Mouse (Mus musculus): ENCODE results near the gene Cmklr1. TPM values are rescaled to one million over a fixed set of nuclear protein-coding genes. Genes with fewer than 3 reads are reported as not detected.

Gene Cmklr1
- polyA plus RNA-seq, 1 experiment from 2014 or later: 4.5 TPM

- Histone ChIP-seq H3K4me2 (no peak overlapping the region), H3K4me1 (no peaks in the 10 kb centered on the region), H3K27ac (no peak overlapping the region), H3K36me3 (no peaks in the 10 kb centered on the region), H3K9ac (no peak overlapping the region), H3K4me3 (no peak overlapping the region), H3K27me3 (no peaks in the 10 kb centered on the region), H3K9me3 (no peaks in the 10 kb centered on the region)
- no peak for ATAC-seq (ENCODE audit: insufficient number of reproducible peaks, insufficient read depth, low FRiP score, low TSS enrichment, low read depth)
- WGBS: 78% methylated on average over 10 of the region's 10 CpGs
Observed at GRCm38 (mm10) chr5:113678743-113679452, 28.7 kb upstream of the Cmklr1 start.

GRCm38 (mm10) chr5:113677541-113677940 is 27.3 kb upstream of the Cmklr1 start:
- no peak overlapping the region for H3K4me3 ChIP-seq
- H3K27me3 ChIP-seq: no peaks in the 10 kb centered on the region
- no peak overlapping the region for H3K27ac ChIP-seq
- H3K9ac ChIP-seq: no peak overlapping the region
- H3K4me2 ChIP-seq: no peak overlapping the region
- WGBS: 90% methylated on average over 5 of the region's 7 CpGs
- ATAC-seq (ENCODE audit: insufficient number of reproducible peaks, insufficient read depth, low FRiP score, low TSS enrichment, low read depth): no peak
- H3K36me3 ChIP-seq: no peaks in the 10 kb centered on the region
- no peaks in the 10 kb centered on the region for H3K4me1 ChIP-seq
- H3K9me3 ChIP-seq: no peaks in the 10 kb centered on the region

DNA sequence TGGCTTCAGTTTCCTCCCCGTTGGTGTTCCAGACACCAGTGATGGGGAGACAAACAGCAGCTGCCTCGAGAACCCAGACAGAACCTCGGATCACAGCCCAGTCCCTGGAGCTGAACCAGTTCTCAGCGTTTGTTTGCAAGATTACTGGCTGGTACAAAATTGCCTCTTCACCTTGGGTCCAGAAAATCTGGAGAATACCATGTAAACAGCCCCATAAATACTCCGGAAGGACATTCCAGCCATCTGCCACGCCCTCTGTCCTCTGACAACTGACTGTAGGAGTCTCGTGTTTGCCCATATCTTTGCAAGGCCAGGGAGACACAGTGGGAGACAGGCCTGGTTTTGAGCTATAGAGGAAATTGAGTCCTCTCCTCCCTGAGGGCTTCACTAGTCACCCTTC is 24.6 kb upstream of the Cmklr1 start:
- Histone ChIP-seq H3K27ac (no peak overlapping the region), H3K36me3 (no peaks in the 10 kb centered on the region), H3K4me3 (no peak overlapping the region), H3K4me2 (no peak overlapping the region), H3K9ac (no peak overlapping the region), H3K4me1 (no peaks in the 10 kb centered on the region), H3K27me3 (no peaks in the 10 kb centered on the region), H3K9me3 (no peaks in the 10 kb centered on the region)
- WGBS: 68% methylated on average over 7 of the region's 7 CpGs
- ATAC-seq (ENCODE audit: insufficient number of reproducible peaks, insufficient read depth, low FRiP score, low TSS enrichment, low read depth): no peak

- no peak overlapping the region for H3K9ac ChIP-seq
- no peaks in the 10 kb centered on the region for H3K36me3 ChIP-seq
- no peaks in the 10 kb centered on the region for H3K4me1 ChIP-seq
- no peak overlapping the region for H3K27ac ChIP-seq
- H3K9me3 ChIP-seq: no peaks in the 10 kb centered on the region
- no peak for ATAC-seq (ENCODE audit: insufficient number of reproducible peaks, insufficient read depth, low FRiP score, low TSS enrichment, low read depth)
- 87% methylated on average over 7 of the region's 7 CpGs for WGBS
- no peak overlapping the region for H3K4me3 ChIP-seq
- no peak overlapping the region for H3K4me2 ChIP-seq
- no peaks in the 10 kb centered on the region for H3K27me3 ChIP-seq
Observed at GRCm38 (mm10) chr5:113672456-113672855, 22.2 kb upstream of the Cmklr1 start.

GRCm38 (mm10) chr5:113670597-113670996 is 20.4 kb upstream of the Cmklr1 start:
- no peaks in the 10 kb centered on the region for H3K27me3 ChIP-seq
- WGBS: 69% methylated on average over 6 of the region's 6 CpGs
- ATAC-seq (ENCODE audit: insufficient number of reproducible peaks, insufficient read depth, low FRiP score, low TSS enrichment, low read depth): no peak

GRCm38 (mm10) chr5:113670110-113670509 is 19.9 kb upstream of the Cmklr1 start:
- Histone ChIP-seq H3K36me3 (no peaks in the 10 kb centered on the region), H3K27ac (no peak overlapping the region), H3K4me2 (no peak overlapping the region), H3K4me3 (no peak overlapping the region), H3K4me1 (no peaks in the 10 kb centered on the region), H3K9me3 (no peaks in the 10 kb centered on the region), H3K9ac (no peak overlapping the region), H3K27me3 (no peaks in the 10 kb centered on the region)
- ATAC-seq (ENCODE audit: insufficient number of reproducible peaks, insufficient read depth, low FRiP score, low TSS enrichment, low read depth): no peak
- 64% methylated on average over 3 of the region's 3 CpGs for WGBS

More at GRCm38 (mm10) chr5:113670597-113670996, 20.4 kb upstream of the Cmklr1 start:
- H3K27ac ChIP-seq: no peak overlapping the region
- H3K4me1 ChIP-seq: no peaks in the 10 kb centered on the region
- no peaks in the 10 kb centered on the region for H3K9me3 ChIP-seq
- no peak overlapping the region for H3K4me2 ChIP-seq
- H3K36me3 ChIP-seq: no peaks in the 10 kb centered on the region
- H3K4me3 ChIP-seq: no peak overlapping the region
- H3K9ac ChIP-seq: no peak overlapping the region

DNA sequence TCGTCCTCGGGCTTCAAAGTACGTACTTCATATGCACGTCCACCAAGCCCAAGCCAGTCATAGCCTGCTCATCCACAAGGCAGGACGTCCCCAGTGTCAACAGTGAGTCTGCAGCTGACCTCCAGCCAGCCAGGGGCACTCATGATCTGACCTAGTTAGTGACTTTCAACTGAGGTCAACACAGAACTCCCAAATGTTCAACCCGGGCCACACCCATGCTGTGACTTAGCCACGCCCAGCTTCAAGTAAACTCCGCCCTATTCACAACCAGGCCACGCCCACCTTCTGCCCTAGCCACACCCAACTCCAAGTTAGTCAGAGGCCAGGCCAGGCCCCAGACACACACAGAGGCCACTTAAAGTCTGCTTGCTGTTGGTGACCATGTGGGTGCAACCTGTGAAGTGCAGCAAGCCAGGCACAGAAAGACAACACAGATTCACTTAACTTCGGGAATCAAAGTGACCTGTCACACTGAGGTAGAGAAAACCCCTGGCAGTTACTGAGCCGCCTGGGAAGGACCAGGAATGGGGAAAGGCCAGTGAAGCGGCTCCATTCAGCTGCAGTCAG is 14.5 kb upstream of the Cmklr1 start:
- no peak overlapping the region for H3K27ac ChIP-seq
- H3K4me1 ChIP-seq: 0 out of 2 replicates have a peak, but pooled peaks cover 3% of the 10 kb centered on the region
- 76% methylated on average over 12 of the region's 12 CpGs for WGBS

GRCm38 (mm10) chr5:113664127-113664526 is 13.9 kb upstream of the Cmklr1 start:
- H3K4me1 ChIP-seq: 0 out of 2 replicates have a peak, but pooled peaks cover 3% of the 10 kb centered on the region
- H3K27ac ChIP-seq: no peak overlapping the region
- no peak for ATAC-seq (ENCODE audit: insufficient number of reproducible peaks, insufficient read depth, low FRiP score, low TSS enrichment, low read depth)
- H3K9me3 ChIP-seq: no peaks in the 10 kb centered on the region
- H3K27me3 ChIP-seq: no peaks in the 10 kb centered on the region
- H3K4me3 ChIP-seq: no peak overlapping the region
- H3K36me3 ChIP-seq: no peaks in the 10 kb centered on the region
- no peak overlapping the region for H3K4me2 ChIP-seq
- H3K9ac ChIP-seq: no peak overlapping the region
- WGBS: 88% methylated on average over 6 of the region's 6 CpGs

More for the DNA sequence above, 14.5 kb upstream of the Cmklr1 start:
- Histone ChIP-seq H3K27me3 (no peaks in the 10 kb centered on the region), H3K4me3 (no peak overlapping the region), H3K9ac (no peak overlapping the region), H3K4me2 (no peak overlapping the region), H3K36me3 (no peaks in the 10 kb centered on the region), H3K9me3 (no peaks in the 10 kb centered on the region)
- ATAC-seq (ENCODE audit: insufficient number of reproducible peaks, insufficient read depth, low FRiP score, low TSS enrichment, low read depth): no peak

DNA sequence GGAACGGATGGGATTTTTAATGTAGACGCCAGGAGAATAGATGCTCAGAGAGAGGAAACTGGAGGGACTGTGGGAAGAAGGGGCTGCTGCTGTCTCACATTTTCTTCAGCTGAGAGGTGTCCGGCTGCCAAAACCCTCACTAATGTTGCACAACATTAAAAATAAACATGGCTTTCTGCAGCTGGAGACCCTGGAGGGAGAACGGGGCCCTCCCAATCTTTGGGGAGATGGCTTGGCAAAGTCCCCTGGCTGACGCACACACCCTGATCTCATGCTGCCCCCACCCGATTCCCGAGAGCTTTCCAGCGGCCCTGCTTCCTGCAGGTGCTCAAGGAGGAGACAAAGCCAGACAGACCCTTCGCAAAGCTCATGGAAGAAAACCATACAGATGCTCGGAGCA is 10.6 kb upstream of the Cmklr1 start:
- Histone ChIP-seq H3K4me1 (0 out of 2 replicates have a peak, but pooled peaks cover 3% of the 10 kb centered on the region), H3K9me3 (no peaks in the 10 kb centered on the region), H3K27ac (no peak overlapping the region), H3K9ac (no peak overlapping the region), H3K4me3 (no peak overlapping the region), H3K27me3 (no peaks in the 10 kb centered on the region), H3K36me3 (no peaks in the 10 kb centered on the region), H3K4me2 (no peak overlapping the region)
- ATAC-seq (ENCODE audit: insufficient number of reproducible peaks, insufficient read depth, low FRiP score, low TSS enrichment, low read depth): no peak
- 70% methylated on average over 10 of the region's 10 CpGs for WGBS

- no peak overlapping the region for H3K9ac ChIP-seq
- no peak for ATAC-seq (ENCODE audit: insufficient number of reproducible peaks, insufficient read depth, low FRiP score, low TSS enrichment, low read depth)
- 77% methylated on average over 12 of the region's 12 CpGs for WGBS
- no peak overlapping the region for H3K4me3 ChIP-seq
- H3K27me3 ChIP-seq: peaks cover 11% of the 10 kb centered on the region
- no peaks in the 10 kb centered on the region for H3K36me3 ChIP-seq
- no peak overlapping the region for H3K27ac ChIP-seq
- peaks cover 18% of the 10 kb centered on the region for H3K4me1 ChIP-seq
- no peak overlapping the region for H3K4me2 ChIP-seq
- no peaks in the 10 kb centered on the region for H3K9me3 ChIP-seq
Observed at GRCm38 (mm10) chr5:113654821-113655220, 4.6 kb upstream of the Cmklr1 start.

GRCm38 (mm10) chr5:113654206-113654605 is 4.0 kb upstream of the Cmklr1 start:
- H3K27me3 ChIP-seq: peaks cover 16% of the 10 kb centered on the region
- peaks cover 20% of the 10 kb centered on the region for H3K4me1 ChIP-seq
- H3K27ac ChIP-seq: no peak overlapping the region
- no peak overlapping the region for H3K4me2 ChIP-seq
- WGBS: 72% methylated on average over 11 of the region's 11 CpGs
- H3K9ac ChIP-seq: no peak overlapping the region
- no peak overlapping the region for H3K4me3 ChIP-seq
- H3K9me3 ChIP-seq: no peaks in the 10 kb centered on the region
- ATAC-seq (ENCODE audit: insufficient number of reproducible peaks, insufficient read depth, low FRiP score, low TSS enrichment, low read depth): no peak
- no peaks in the 10 kb centered on the region for H3K36me3 ChIP-seq

DNA sequence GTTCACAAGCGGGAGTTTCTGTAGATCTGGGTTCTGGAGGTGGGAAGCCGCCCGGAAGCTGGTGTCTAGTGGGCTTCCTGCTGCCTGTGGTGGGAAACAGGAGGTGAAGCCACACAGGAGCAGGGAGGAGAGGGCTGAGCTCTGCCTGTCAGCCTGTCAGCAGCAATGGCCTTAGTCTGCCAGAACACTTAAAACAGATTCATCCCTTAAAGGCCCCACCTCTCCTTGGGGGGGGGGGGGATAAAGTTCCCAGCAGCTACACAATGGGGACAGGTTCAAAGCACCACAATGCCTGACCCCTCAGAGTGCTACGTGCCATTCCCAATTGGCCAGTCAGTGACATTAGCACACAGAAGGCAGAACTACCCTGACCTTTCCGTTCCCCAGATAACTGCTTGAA is 2.0 kb upstream of the Cmklr1 start:
- Histone ChIP-seq H3K9ac (no peak overlapping the region), H3K27ac (no peak overlapping the region; the same call in 1 of the 2 replicates), H3K36me3 (no peaks in the 10 kb centered on the region), H3K4me3 (no peak overlapping the region), H3K4me2 (no peak overlapping the region), H3K4me1 (peaks cover 20% of the 10 kb centered on the region), H3K9me3 (no peaks in the 10 kb centered on the region), H3K27me3 (peaks cover 16% of the 10 kb centered on the region)
- 28% methylated on average over 5 of the region's 5 CpGs for WGBS
- no peak for ATAC-seq (ENCODE audit: insufficient number of reproducible peaks, insufficient read depth, low FRiP score, low TSS enrichment, low read depth)
